Mouse (Mus musculus): Measurements from ENCODE around the gene Phf21b. TPM values are rescaled to one million over a fixed set of nuclear protein-coding genes. Genes with fewer than 3 reads are reported as not detected.

Phf21b gene
- total RNA-seq, 2 experiments from 2014 or later = 19.1 to 21.3 TPM

GRCm38 (mm10) chr15:84850321-84850720 is 5.5 kb downstream of the Phf21b start:
- no peak for DNase-seq (ENCODE audit: low spot score in 2 of 2)

- DNase-seq (ENCODE audit: low spot score in 2 of 2) = no peak
Measured at GRCm38 (mm10) chr15:84846216-84846615, 9.6 kb downstream of the Phf21b start.

- no peak for DNase-seq (ENCODE audit: low spot score in 2 of 2)
Measured at GRCm38 (mm10) chr15:84844831-84845230, 11.0 kb downstream of the Phf21b start.

DNA sequence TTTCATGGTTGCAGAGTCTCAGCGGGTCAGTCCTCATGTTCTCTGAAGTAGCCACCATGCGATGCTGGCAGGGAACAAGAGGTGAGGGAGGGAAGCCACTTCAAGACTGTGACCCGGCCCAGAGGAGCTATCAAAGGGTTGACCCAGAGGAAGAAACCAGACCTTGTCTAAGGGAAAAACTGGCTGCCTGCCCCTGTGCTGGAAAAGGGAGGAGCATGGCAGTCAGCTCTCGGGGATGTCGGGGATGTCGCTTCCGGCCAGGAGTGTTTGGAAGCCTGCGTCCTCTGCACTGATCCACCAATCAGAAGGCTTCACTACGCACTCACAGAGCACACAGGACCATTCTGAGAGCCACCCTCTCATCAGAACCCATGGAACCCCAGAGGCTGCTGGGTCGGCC is 12.8 kb downstream of the Phf21b start:
- no peak for DNase-seq (ENCODE audit: low spot score in 2 of 2)

GRCm38 (mm10) chr15:84841925-84842821 is 13.7 kb downstream of the Phf21b start:
- DNase-seq (ENCODE audit: low spot score in 2 of 2) = no peak

- no peak for DNase-seq (ENCODE audit: low spot score in 2 of 2)
Measured at GRCm38 (mm10) chr15:84840560-84840959, 15.3 kb downstream of the Phf21b start.

DNA sequence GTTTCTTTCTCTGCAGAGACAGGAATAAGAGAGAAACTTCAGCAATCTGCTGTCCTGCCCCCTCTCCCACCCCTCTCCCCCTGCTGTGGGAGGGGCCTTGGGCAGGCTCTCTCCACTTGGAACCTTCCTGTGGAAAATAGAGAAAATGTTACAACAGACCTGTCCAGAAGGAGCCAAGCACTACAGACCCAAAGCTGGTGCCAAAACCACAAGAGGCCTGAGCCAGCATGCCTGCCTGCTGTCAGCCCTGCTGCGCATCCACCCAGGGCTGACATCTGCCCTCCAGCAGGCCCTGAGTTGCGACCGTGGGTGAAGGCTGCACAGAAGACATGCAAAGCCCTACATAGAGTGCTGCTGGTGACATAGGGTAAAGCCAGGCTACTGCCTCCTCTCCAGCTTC is 16.3 kb downstream of the Phf21b start:
- no peak for DNase-seq (ENCODE audit: low spot score in 2 of 2)

DNA sequence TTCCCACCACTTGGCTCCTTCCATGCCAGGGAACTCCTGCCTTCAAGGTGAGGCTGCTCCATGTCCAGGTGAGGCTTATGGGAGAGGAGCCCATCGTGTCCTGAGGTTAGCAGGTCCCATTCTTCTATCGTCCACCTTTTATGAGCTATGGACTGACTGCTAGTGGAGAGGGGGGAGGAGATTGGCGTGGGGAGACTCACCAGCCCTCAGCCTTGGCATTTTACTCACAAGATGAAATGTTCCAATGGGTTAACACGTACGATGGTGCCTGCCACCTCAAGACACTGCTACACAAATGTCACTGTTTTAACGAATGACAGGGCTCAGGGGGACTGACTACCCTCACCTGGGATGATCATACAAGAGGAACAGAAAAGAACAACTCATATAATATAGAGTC is 18.0 kb downstream of the Phf21b start:
- no peak for DNase-seq (ENCODE audit: low spot score in 2 of 2)

DNA sequence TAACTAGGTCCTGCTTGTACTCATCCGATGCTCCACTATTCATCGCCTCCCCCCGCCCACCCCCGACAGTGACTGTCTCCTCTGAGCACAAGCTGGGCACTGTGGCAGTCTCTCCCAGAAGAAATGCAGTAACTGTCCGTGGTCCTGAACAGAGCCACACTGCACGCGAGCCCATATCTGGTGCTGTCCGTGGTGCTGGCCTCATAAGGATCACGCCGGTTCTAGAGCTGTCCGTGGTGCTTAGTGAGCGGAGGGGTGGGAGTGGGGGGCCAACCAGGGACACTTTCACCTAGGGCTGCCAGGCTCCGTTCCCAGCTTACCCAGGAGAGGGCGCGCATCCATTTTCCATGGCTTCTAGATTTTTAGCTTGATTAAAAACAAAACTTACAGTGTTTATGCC is 26.4 kb downstream of the Phf21b start:
- peak; percentile 45 to 65 for DNase-seq (ENCODE audit: low spot score in 2 of 2)

DNA sequence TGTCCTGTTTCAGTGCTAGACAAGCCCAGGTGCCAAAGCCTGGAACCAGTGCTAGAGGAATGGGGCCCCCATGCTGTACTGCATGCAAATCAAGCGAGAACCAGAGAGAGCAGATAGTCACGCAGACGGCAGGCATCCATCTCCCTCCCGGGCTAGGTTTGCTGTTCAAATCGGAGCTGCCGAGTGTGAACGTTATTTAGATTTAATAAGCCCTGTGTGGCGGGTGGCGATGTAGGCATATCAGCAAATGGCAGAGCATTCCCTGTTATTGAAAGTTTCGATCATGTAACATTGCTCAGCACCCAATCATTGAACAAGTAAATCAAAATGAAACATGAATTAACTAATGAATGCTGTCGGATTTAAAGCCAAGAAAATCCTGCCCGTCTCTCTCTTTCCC is 27.2 kb downstream of the Phf21b start:
- DNase-seq (ENCODE audit: low spot score in 2 of 2) = no peak

DNA sequence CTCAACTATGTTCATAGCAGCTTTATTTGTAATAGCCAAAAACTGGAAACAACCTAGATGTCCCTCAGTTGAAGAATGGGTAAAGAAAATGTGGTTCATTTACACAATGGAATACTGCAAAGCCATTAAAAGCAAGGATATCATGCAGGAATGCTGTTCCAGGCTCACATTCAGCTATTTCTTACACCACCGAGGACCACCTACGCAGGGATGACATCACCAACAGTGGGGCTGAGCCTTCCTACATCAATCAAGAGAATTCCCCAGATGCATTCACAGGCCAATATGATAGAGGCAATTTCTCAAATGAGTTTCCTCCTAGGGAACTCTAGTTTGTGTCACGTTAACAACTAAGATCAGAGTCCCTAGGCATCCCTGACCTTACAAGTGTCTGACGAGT is 32.8 kb downstream of the Phf21b start:
- DNase-seq (ENCODE audit: low spot score in 2 of 2) = peak; percentile 39 to 53

GRCm38 (mm10) chr15:84820811-84821210 is 35.0 kb downstream of the Phf21b start:
- DNase-seq (ENCODE audit: low spot score in 2 of 2) = peak; percentile 54 to 56

DNA sequence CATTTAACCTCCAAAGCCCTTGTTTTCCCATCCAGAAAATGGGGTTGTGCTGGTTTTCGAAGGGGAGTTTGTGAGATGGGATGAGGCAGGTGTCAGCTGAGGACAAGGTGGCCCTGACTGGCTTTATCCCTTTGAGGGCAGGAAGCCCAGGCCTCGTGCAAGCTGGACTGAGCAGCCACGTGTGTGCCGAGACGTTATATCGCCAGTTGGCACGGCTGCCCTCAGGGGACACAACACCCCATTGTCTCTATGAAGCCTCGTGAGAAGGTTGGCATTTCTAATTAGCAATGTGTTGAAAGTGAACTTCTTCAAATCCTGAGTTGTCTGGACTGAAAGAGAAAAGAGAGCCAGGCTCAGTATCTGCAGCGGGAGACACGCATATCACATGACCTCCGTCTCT is 37.6 kb downstream of the Phf21b start:
- DNase-seq (ENCODE audit: low spot score in 2 of 2) = no peak

- no peak for DNase-seq (ENCODE audit: low spot score in 2 of 2)
Measured at GRCm38 (mm10) chr15:84817589-84817988, 38.3 kb downstream of the Phf21b start.

DNA sequence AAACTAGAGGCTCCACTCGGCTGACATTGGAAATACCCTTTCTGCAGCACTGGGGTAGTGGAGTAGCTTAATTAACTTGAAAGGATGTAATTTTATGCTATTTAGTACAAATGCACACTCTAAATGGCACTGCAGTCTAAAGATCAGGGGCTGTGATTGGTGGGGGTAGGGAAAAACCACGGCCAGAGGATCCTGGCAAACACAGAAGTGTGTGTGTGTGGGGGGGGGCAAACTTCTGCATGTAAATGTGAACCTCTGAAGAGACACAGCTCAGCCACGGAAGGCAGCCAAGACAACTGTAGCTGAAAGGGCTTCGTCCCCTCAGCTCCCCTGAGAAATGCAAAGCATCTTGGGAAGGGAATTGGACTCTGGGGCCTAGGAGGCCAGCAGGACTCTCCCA is 40.7 kb downstream of the Phf21b start:
- no peak for DNase-seq (ENCODE audit: low spot score in 2 of 2)

- DNase-seq (ENCODE audit: low spot score in 2 of 2) = peak in 1 of 2 experiments; percentile 13
Measured at GRCm38 (mm10) chr15:84812831-84813357, 43.0 kb downstream of the Phf21b start.

- DNase-seq (ENCODE audit: low spot score in 2 of 2) = no peak
Measured at GRCm38 (mm10) chr15:84811126-84811525, 44.7 kb downstream of the Phf21b start.

- no peak for DNase-seq (ENCODE audit: low spot score in 2 of 2)
Measured at GRCm38 (mm10) chr15:84809275-84809952, 46.4 kb downstream of the Phf21b start.

- peak; percentile 76 to 77 for DNase-seq (ENCODE audit: low spot score in 2 of 2)
Measured at GRCm38 (mm10) chr15:84803685-84804084, 52.2 kb downstream of the Phf21b start.

DNA sequence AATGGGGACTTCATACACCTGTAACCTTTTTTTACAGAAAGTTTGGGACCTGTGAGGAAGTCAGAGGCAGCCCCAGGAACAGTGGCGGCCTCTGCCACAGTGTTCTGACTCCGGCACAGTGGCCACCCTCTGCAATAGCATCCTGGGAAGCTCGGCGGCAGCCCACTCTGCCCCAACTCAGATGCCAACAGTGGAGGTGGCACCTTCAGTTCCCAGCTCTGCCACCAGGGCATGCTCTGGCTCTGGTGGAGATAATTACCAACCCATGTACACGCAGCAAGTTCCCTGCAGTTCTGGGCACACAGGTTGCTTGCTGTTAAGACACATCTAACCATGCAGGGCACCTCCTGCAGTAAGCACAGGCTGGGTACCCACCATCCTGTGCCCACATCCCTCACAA is 55.7 kb downstream of the Phf21b start:
- no peak for DNase-seq (ENCODE audit: low spot score in 2 of 2)

DNA sequence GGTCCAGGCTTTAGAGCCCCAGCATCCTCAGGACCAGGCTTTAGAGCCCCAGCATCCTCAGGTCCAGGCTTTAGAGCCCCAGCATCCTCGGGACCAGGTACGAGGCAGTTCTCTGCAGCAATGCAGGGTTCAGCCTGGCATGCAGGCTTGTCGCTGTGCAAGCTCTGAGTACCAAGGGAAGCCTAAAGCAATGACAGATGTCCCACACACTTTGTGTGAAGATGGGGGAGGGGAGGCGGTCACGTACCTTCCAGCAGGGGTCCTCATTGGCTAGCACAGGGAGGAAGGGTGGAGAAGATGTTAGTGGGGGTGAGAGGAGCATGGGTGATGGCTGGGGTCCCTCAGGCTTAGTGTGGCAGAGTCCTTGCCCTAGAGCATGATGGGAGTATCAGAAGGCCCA is 62.2 kb downstream of the Phf21b start:
- DNase-seq (ENCODE audit: low spot score in 2 of 2) = no peak

DNA sequence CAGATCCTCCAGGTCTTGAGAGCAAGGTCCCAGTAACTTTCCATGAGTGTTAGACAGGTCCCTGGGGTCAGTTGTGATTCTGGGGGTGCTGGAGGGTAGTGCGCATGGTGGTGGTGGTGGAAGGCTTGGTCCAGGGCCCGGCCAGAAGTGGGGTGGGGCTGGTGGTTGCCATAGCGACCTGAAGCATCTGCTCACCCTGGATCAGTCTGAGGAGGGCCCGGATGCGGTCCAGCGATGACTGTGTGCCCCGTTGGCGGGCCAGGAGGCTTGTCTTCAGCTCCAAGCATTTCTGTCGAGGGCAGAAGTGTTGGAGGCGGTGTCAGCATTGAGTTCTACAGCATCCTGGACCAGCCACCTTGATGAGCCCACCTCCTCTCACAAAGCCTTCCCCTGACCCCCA is 68.7 kb downstream of the Phf21b start:
- no peak for DNase-seq (ENCODE audit: low spot score in 2 of 2)

Measured in left cerebral cortex, adult 18-20 months (tissue).